Mouse (Mus musculus) neutrophil, adult 65 days (primary cell): ENCODE measurements around the gene 0610012G03Rik. TPM values are rescaled to one million over a fixed set of nuclear protein-coding genes. Genes with fewer than 3 reads are reported as not detected.

ENCODE experiments used
- total RNA-seq: library from RNA; stranded (reverse); gene quantifications from 2 replicates; pipeline ENCODE4 v1.2.4, GENCODE M21; 2023

The 0610012G03Rik gene
- total RNA-seq: 10.6 and 13.5 TPM in 2 replicates

DNA sequence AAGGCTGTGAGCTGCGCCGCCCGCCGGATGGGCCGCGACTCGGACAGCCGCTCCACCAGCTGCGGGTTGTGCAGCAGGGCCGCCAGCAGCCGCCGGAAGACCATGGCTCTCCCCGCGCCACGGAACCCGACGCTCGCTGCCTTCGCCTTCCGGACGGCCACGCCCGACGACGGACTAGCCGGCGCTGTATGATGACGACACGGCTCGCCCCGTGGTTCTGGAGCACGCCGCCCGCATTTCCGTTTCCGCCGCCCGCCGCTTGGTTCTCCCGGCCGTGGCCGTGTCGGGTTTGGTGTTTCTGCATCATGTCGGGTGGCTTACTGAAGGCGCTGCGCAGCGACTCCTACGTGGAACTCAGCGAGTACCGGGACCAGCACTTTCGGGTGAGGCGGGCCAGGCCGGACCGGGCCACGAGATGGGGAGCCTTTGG is at the start of gene 0610012G03Rik, which contains the start of gene Ncbp2:
0610012G03Rik (minus strand) TSS at position 150 of the 430 bp plus-strand sequence.
Ncbp2 (plus strand) TSS at position 169 of the 430 bp plus-strand sequence.

DNA sequence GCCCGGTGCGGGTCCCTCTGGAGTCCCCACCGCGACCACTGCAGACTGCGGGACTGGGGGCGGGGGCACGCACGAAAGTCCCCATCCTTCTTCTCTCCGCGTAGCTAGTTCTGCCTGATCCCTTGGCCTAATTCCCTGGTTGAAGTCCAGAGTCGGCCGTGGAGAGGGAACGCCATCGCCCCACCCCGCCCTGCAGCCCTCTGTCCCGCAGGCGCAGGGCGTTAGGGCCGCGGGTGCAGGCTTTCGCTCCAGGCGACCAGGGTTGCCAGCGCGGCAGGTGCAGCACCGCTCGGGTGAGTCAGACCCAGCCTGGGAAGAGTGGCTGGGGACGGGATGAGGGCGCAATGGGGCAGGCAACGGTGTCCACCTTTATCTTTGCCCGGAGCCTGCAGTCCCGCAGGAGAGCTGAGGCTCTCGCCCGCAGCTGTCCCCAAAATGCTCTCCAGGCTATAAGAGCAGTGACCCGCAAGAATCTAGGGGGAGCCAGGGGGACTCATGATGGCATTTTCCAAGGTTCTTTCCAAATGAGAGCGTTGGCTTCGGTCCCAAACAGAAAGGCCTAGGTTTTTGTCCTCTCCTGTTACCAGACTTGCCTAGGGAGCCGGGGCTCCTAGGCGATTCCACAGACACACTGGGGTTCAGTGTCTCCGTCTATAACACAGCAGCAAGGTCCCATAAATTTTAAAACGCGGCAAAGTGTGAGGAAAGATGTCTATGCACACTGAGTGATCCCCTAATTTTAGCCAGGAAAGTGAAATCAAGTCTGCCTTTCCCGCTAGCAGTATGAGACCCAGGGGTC is 14.3 kb downstream of the 0610012G03Rik start, which contains the start of gene Pigz:
Pigz (plus strand) TSS at position 101 of the 799 bp plus-strand sequence.

Other genes with a start within 250 kb of the 0610012G03Rik start
- not detected in 2 replicates for gene Meltf, start 69.7 kb downstream of the 0610012G03Rik start, total RNA-seq
- gene Pigz, start 14.6 kb downstream of the 0610012G03Rik start, total RNA-seq: not detected in 2 replicates
- 12.0 and 13.7 TPM in 2 replicates for gene Ncbp2, start within 50 bp of the 0610012G03Rik start, total RNA-seq
- gene Senp5, start 54.8 kb upstream of the 0610012G03Rik start, total RNA-seq: 10.4 and 16.2 TPM in 2 replicates
- gene Pak2, start 130.8 kb upstream of the 0610012G03Rik start, total RNA-seq: 97.0 and 112 TPM in 2 replicates
- 37.4 and 49.3 TPM in 2 replicates for gene Pigx, start 151.2 kb upstream of the 0610012G03Rik start, total RNA-seq
- 33.1 and 41.5 TPM in 2 replicates for gene Cep19, start 151.3 kb upstream of the 0610012G03Rik start, total RNA-seq
- gene Nrros, start 217.1 kb upstream of the 0610012G03Rik start, total RNA-seq: 114 and 161 TPM in 2 replicates
- 2.9 and 3.9 TPM in 2 replicates for gene Bex6, start 231.3 kb upstream of the 0610012G03Rik start, total RNA-seq